Mouse (Mus musculus) c-Kit-positive CD71-negative TER-119-negative erythroid progenitor cells, embryonic 14.5 days (primary cell): ENCODE data around the gene Necap1.
A peak's percentile ranks its signal among the peaks of the same experiment; 100 is the strongest.

Source experiments
- DNase-seq: peaks from one replicate; pipeline ENCODE4 v3.0.0-alpha.2; 2013; ENCODE audit warnings: low read depth

The Necap1 gene

GRCm38 (mm10) chr6:122883603-122884002 is 9.3 kb downstream of the Necap1 start:
- DNase-seq = no peak

- DNase-seq = no peak
Measured at GRCm38 (mm10) chr6:122889599-122889998, 15.3 kb downstream of the Necap1 start.

- peak; percentile 69 for DNase-seq
Measured at GRCm38 (mm10) chr6:122892442-122893049, 18.3 kb downstream of the Necap1 start.

DNA sequence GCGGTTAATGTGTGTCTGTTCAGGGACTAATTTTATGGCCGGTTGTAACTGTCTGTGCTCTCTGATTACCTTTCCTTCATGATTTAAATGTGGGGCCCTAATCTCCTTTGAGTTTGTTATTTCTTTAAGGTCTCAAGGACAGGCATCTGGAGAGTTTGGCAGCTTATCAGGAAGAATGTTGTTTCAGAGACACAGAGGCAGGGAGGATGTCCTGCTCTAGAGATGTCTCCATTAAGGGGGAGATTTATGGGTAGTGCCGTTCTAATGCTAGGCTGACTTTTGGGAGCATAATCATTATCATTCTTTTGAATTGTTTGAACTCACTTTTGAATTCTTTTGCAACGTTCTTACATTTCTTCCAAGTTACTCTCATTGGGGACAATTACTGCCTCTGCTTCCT is 45.6 kb downstream of the Necap1 start:
- no peak for DNase-seq

- peak; percentile 26 for DNase-seq
Measured at GRCm38 (mm10) chr6:122921451-122921850, 47.2 kb downstream of the Necap1 start, which contains the start of gene Clec4a1. Gene Clec4a1 (plus strand): TSS chr6:122921848.

DNA sequence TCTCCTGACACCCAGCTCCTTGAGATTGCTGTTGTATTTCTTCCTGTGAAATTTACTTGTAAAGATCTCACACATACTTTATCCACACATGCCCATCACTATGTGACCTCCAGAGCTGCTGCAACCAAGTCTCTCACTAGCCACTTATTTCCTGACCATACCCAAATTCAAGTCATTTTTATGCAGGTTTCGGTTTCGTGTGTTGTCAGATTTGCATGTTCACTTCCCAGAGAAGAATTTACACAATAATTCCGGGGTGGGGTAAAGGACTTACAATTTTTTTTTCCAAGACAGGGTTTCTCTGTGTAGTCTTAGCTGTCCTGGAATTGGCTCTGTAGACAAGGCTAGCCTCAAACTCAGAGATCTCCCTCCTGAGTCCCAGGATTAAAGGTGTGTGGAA is 60.6 kb downstream of the Necap1 start:
- no peak for DNase-seq
